Mouse (Mus musculus): ENCODE measurements around the gene Qprt.

GRCm38 (mm10) chr7:127082271-127082670, 39.8 kb downstream of the Qprt start:
- TF ChIP-seq CTCF (IDR thresholded peaks at IDR 0.05; ENCODE audit: insufficient read depth, low read depth, low read length) (no peak), POLR2A (IDR thresholded peaks at IDR 0.05; ENCODE audit: insufficient read depth, low read depth, low read length) (no peak)

Data from olfactory bulb, adult 2 months (tissue).